Mouse (Mus musculus): ENCODE measurements around the gene Dnajb12.

Dnajb12 gene

GRCm38 (mm10) chr10:59879255-59880028 lies at the start of gene Dnajb12:
Dnajb12 (plus strand) TSS chr10:59879556.
- peak; percentile 93 for DNase-seq

- no peak for DNase-seq
Observed at GRCm38 (mm10) chr10:59829886-59830285, 49.5 kb upstream of the Dnajb12 start.

- no peak for DNase-seq
Observed at GRCm38 (mm10) chr10:59831950-59832349, 47.4 kb upstream of the Dnajb12 start.

- no peak for DNase-seq
Observed at GRCm38 (mm10) chr10:59835301-59836155, 43.8 kb upstream of the Dnajb12 start.

GRCm38 (mm10) chr10:59837490-59837889 lies 41.9 kb upstream of the Dnajb12 start:
- DNase-seq, result no peak

- no peak for DNase-seq
Observed at GRCm38 (mm10) chr10:59841434-59841833, 37.9 kb upstream of the Dnajb12 start.

GRCm38 (mm10) chr10:59843125-59843524 lies 36.2 kb upstream of the Dnajb12 start:
- no peak for DNase-seq

GRCm38 (mm10) chr10:59844686-59845085 lies 34.7 kb upstream of the Dnajb12 start:
- no peak for DNase-seq

GRCm38 (mm10) chr10:59846416-59846815 lies 32.9 kb upstream of the Dnajb12 start:
- DNase-seq, result no peak

GRCm38 (mm10) chr10:59848079-59848877 lies 31.1 kb upstream of the Dnajb12 start:
- no peak for DNase-seq

- DNase-seq, result no peak
Observed at GRCm38 (mm10) chr10:59848953-59849352, 30.4 kb upstream of the Dnajb12 start.

- DNase-seq, result no peak
Observed at GRCm38 (mm10) chr10:59849371-59849770, 30.0 kb upstream of the Dnajb12 start.

GRCm38 (mm10) chr10:59857157-59857556 lies 22.2 kb upstream of the Dnajb12 start:
- no peak for DNase-seq

- DNase-seq, result no peak
Observed at GRCm38 (mm10) chr10:59860684-59861083, 18.7 kb upstream of the Dnajb12 start.

GRCm38 (mm10) chr10:59861201-59861600 lies 18.2 kb upstream of the Dnajb12 start:
- DNase-seq, result no peak

GRCm38 (mm10) chr10:59862816-59863440 lies 16.4 kb upstream of the Dnajb12 start:
- DNase-seq, result no peak

GRCm38 (mm10) chr10:59863620-59864019 lies 15.7 kb upstream of the Dnajb12 start:
- DNase-seq, result no peak

- DNase-seq, result peak; percentile 46
Observed at GRCm38 (mm10) chr10:59864232-59864875, 15.0 kb upstream of the Dnajb12 start.

GRCm38 (mm10) chr10:59864884-59865726 lies 14.3 kb upstream of the Dnajb12 start:
- DNase-seq, result peak; percentile 93

GRCm38 (mm10) chr10:59868266-59868665 lies 11.1 kb upstream of the Dnajb12 start:
- no peak for DNase-seq

- no peak for DNase-seq
Observed at GRCm38 (mm10) chr10:59870038-59870437, 9.3 kb upstream of the Dnajb12 start.
